Mouse (Mus musculus) heart, postnatal 0 days (tissue): ENCODE measurements at regions not wholly inside any gene's neighbourhood (a gene's known extent, or its start where the extent isn't known, plus 50 kb on each side); places are given as distances from the start of the nearest gene placed in this dataset.

Source experiments
- CTCF ChIP-seq: IDR thresholded peaks from 2 replicates; pipeline ENCODE4 v1.5.1; 2016; ENCODE audit warnings: antibody characterized with exemption, control low read depth, low read depth
- EP300 ChIP-seq: IDR thresholded peaks from 2 replicates; pipeline ENCODE4 v1.6.1; 2016; ENCODE audit warnings: antibody characterized with exemption, low read depth

DNA sequence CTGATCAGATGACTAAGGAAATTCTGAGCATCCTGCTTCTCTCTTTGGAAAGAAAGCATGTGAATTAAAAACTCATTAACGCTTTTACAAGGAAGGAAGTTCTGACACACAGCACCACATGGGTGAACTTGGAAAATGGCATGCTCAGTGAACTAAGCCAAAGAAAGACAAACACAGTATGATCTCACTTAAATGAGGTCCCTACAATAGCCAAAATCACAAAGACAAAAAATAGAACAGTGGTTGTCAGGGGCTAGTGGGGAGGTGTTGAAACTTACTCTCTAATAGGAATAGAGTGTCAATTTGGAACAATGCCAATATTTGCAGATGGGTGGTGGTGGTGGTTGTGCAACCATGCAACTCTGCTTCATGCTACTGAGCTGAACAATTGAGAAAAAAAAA lies 172.7 kb upstream of the Prkcq start:
- TF ChIP-seq CTCF (no peak), EP300 (no peak)
